Comparison of ENCODE assay signal across 23 mouse cellular contexts in genomic region chr6:127641077-127641801, GRCm38 (mm10).
DNase-seq lines count a peak whose midpoint lies in the region; ATAC-seq lines count a peak whose summit lies in the region.
"Had no signal": no experiment of that assay in that cellular context is flagged by ENCODE, and none has a peak within 500 bp of the region (broad histone marks: within the 10 kb centered on the region; RNA-seq: fewer than 3 reads in every experiment).

No protein-coding gene starts in this region.

- no peak for ATAC-seq in hindbrain, embryonic 14.5 days (ENCODE audit: low FRiP score)
- ATAC-seq in midbrain, embryonic 13.5 days, result 0 out of 2 replicates have a peak, but pooled peaks have one; percentile 37
- no peak for ATAC-seq in midbrain, embryonic 16.5 days
- 0 out of 2 replicates have a peak, but pooled peaks have one; percentile 34 for ATAC-seq in stomach, embryonic 16.5 days (ENCODE audit: insufficient read depth, low FRiP score)
- ATAC-seq: intestine, postnatal 0 days; liver, embryonic 12.5 days; Patski had no signal

- 70% methylated on average over 8 of the region's 8 CpGs for WGBS in hindbrain, embryonic 10.5 days
- WGBS in hindbrain, embryonic 14.5 days, result 68% methylated on average over 8 of the region's 8 CpGs
- WGBS in midbrain, embryonic 13.5 days, result 79% methylated on average over 8 of the region's 8 CpGs
- WGBS in midbrain, embryonic 16.5 days, result 67% methylated on average over 8 of the region's 8 CpGs
- 43% methylated on average over 8 of the region's 8 CpGs for WGBS in stomach, embryonic 16.5 days

- no peak overlapping the region for H3K4me2 ChIP-seq in hindbrain, embryonic 14.5 days (replicated peaks)
- H3K4me2 ChIP-seq in midbrain, embryonic 13.5 days (replicated peaks), result no peak overlapping the region
- no peak overlapping the region for H3K4me2 ChIP-seq in midbrain, embryonic 16.5 days (ENCODE audit: low read length)
- H3K4me2 ChIP-seq in stomach, embryonic 16.5 days (ENCODE audit: low read depth, low read length), result no peak overlapping the region
- H3K4me2 ChIP-seq: forebrain, embryonic 12.5 days; hindbrain, embryonic 12.5 days; kidney, embryonic 15.5 days; limb, embryonic 12.5 days; liver, embryonic 12.5 days; stomach, embryonic 15.5 days had no signal

- no peak for DNase-seq in hindbrain, embryonic 10.5 days (ENCODE audit: low spot score)
- DNase-seq in hindbrain, embryonic 14.5 days (ENCODE audit: low spot score), result no peak
- DNase-seq in brain, adult 2 months (ENCODE audit: low read depth, low spot score), result peak; percentile 34
- no peak for DNase-seq in thymus, postnatal 36 days
- DNase-seq: adrenal gland, adult 8-10 months; cerebellum, adult 11 months; cerebellum, postnatal 25 days; embryo, embryonic 11 days; gastrocnemius, postnatal 10 days; kidney, postnatal 4 days; right cerebral cortex, postnatal 25 days had no signal

- no peaks in the 10 kb centered on the region for H3K36me3 ChIP-seq in hindbrain, embryonic 10.5 days
- no peaks in the 10 kb centered on the region for H3K36me3 ChIP-seq in hindbrain, embryonic 14.5 days (replicated peaks; ENCODE audit: control insufficient read depth, insufficient read depth)
- H3K36me3 ChIP-seq in midbrain, embryonic 13.5 days, result no peaks in the 10 kb centered on the region
- no peaks in the 10 kb centered on the region for H3K36me3 ChIP-seq in midbrain, embryonic 16.5 days (ENCODE audit: control insufficient read depth, insufficient read depth, low read length)
- no peaks in the 10 kb centered on the region for H3K36me3 ChIP-seq in stomach, embryonic 16.5 days (ENCODE audit: control insufficient read depth, insufficient read depth, low read length)
- H3K36me3 ChIP-seq: forebrain, embryonic 12.5 days; hindbrain, embryonic 12.5 days; kidney, embryonic 15.5 days; limb, embryonic 12.5 days; liver, embryonic 12.5 days; stomach, embryonic 15.5 days had no signal

- H3K27me3 ChIP-seq in hindbrain, embryonic 10.5 days (ENCODE audit: insufficient read depth, poor library complexity, severe bottlenecking), result no peaks in the 10 kb centered on the region
- H3K27me3 ChIP-seq in hindbrain, embryonic 14.5 days (ENCODE audit: control insufficient read depth, insufficient read depth, low read length), result no peaks in the 10 kb centered on the region
- no peaks in the 10 kb centered on the region for H3K27me3 ChIP-seq in midbrain, embryonic 13.5 days
- no peaks in the 10 kb centered on the region for H3K27me3 ChIP-seq in midbrain, embryonic 16.5 days (ENCODE audit: control insufficient read depth, insufficient read depth, low read depth, low read length)
- no peaks in the 10 kb centered on the region for H3K27me3 ChIP-seq in stomach, embryonic 16.5 days (ENCODE audit: control insufficient read depth, insufficient read depth, low read length)
- H3K27me3 ChIP-seq: kidney, embryonic 15.5 days; limb, embryonic 12.5 days; stomach, embryonic 15.5 days had no signal

- peaks cover 16% of the 10 kb centered on the region; the same call in 1 of the 2 replicates for H3K4me1 ChIP-seq in hindbrain, embryonic 10.5 days (replicated peaks)
- peaks cover 8% of the 10 kb centered on the region; the same call in 1 of the 2 replicates for H3K4me1 ChIP-seq in hindbrain, embryonic 14.5 days (replicated peaks; ENCODE audit: control insufficient read depth, insufficient read depth, low read length)
- 0 out of 2 replicates have a peak, but pooled peaks cover 8% of the 10 kb centered on the region for H3K4me1 ChIP-seq in midbrain, embryonic 13.5 days (replicated peaks)
- H3K4me1 ChIP-seq in midbrain, embryonic 16.5 days (ENCODE audit: control insufficient read depth, insufficient read depth, low read length), result no peaks in the 10 kb centered on the region
- H3K4me1 ChIP-seq in stomach, embryonic 16.5 days (ENCODE audit: control insufficient read depth, insufficient read depth, low read length), result peaks cover 6% of the 10 kb centered on the region
- H3K4me1 ChIP-seq: forebrain, embryonic 12.5 days; limb, embryonic 12.5 days; liver, embryonic 12.5 days; stomach, embryonic 15.5 days had no signal

- H3K9ac ChIP-seq in hindbrain, embryonic 14.5 days, result no peak overlapping the region
- H3K9ac ChIP-seq in midbrain, embryonic 13.5 days (replicated peaks), result no peak overlapping the region
- H3K9ac ChIP-seq in midbrain, embryonic 16.5 days (ENCODE audit: low read depth, low read length), result no peak overlapping the region
- H3K9ac ChIP-seq in stomach, embryonic 16.5 days (ENCODE audit: low read length), result no peak overlapping the region
- H3K9ac ChIP-seq: forebrain, embryonic 12.5 days; hindbrain, embryonic 12.5 days; kidney, embryonic 15.5 days; limb, embryonic 12.5 days; liver, embryonic 12.5 days; stomach, embryonic 15.5 days had no signal

- H3K4me3 ChIP-seq in hindbrain, embryonic 10.5 days, result no peak overlapping the region
- no peak overlapping the region for H3K4me3 ChIP-seq in hindbrain, embryonic 14.5 days (replicated peaks; ENCODE audit: low read length)
- no peak overlapping the region for H3K4me3 ChIP-seq in midbrain, embryonic 13.5 days (replicated peaks)
- H3K4me3 ChIP-seq in midbrain, embryonic 16.5 days (ENCODE audit: low read depth, low read length), result no peak overlapping the region
- H3K4me3 ChIP-seq in stomach, embryonic 16.5 days (replicated peaks; ENCODE audit: low read length), result no peak overlapping the region
- H3K4me3 ChIP-seq: forebrain, embryonic 12.5 days; heart, adult 2 months; hindbrain, embryonic 12.5 days; kidney, embryonic 15.5 days; limb, embryonic 12.5 days; liver, embryonic 12.5 days; stomach, embryonic 15.5 days had no signal

- H3K27ac ChIP-seq in hindbrain, embryonic 10.5 days, result peak overlapping the region; percentile 53; the same call in 1 of the 2 replicates
- no peak overlapping the region for H3K27ac ChIP-seq in hindbrain, embryonic 14.5 days
- no peak overlapping the region for H3K27ac ChIP-seq in midbrain, embryonic 13.5 days
- H3K27ac ChIP-seq in midbrain, embryonic 16.5 days (ENCODE audit: low read length), result no peak overlapping the region
- H3K27ac ChIP-seq in stomach, embryonic 16.5 days (ENCODE audit: low read length), result no peak overlapping the region
- H3K27ac ChIP-seq: forebrain, embryonic 12.5 days; heart, adult 2 months; hindbrain, embryonic 12.5 days; kidney, embryonic 15.5 days; limb, embryonic 12.5 days; liver, embryonic 12.5 days; stomach, embryonic 15.5 days had no signal

- H3K9me3 ChIP-seq in hindbrain, embryonic 10.5 days, result no peaks in the 10 kb centered on the region
- no peaks in the 10 kb centered on the region for H3K9me3 ChIP-seq in hindbrain, embryonic 14.5 days (ENCODE audit: control insufficient read depth, low read length)
- no peaks in the 10 kb centered on the region for H3K9me3 ChIP-seq in midbrain, embryonic 13.5 days
- H3K9me3 ChIP-seq in midbrain, embryonic 16.5 days (replicated peaks; ENCODE audit: control insufficient read depth, low read length, poor library complexity, severe bottlenecking), result no peaks in the 10 kb centered on the region
- no peaks in the 10 kb centered on the region for H3K9me3 ChIP-seq in stomach, embryonic 16.5 days (replicated peaks; ENCODE audit: control insufficient read depth, low read length)
- H3K9me3 ChIP-seq: forebrain, embryonic 12.5 days; hindbrain, embryonic 12.5 days; kidney, embryonic 15.5 days; limb, embryonic 12.5 days; liver, embryonic 12.5 days; stomach, embryonic 15.5 days had no signal

Comparison
In these comparisons a context has a peak if more than half of its experiments do, and no peak if none do; other contexts are left out.
1. ATAC-seq: peak in midbrain, embryonic 13.5 days (single experiment) and stomach, embryonic 16.5 days (single experiment); none in hindbrain, embryonic 14.5 days (single experiment) and midbrain, embryonic 16.5 days (single experiment).